Mouse (Mus musculus) stomach, embryonic 14.5 days (tissue): ENCODE measurements around the gene Tra2a. TPM values are rescaled to one million over a fixed set of nuclear protein-coding genes. Genes with fewer than 3 reads are reported as not detected.

Experiments
- ATAC-seq: fragments of 200-750 bp; cut with Nextera tagmentation; 2 replicates; pipeline ENCODE4 v1.8.0; 2017; ENCODE audit warnings: low read depth, moderate TSS enrichment; ENCODE audit not compliant: insufficient number of reproducible peaks, insufficient read depth, low FRiP score
- H3K27ac ChIP-seq: fragments of 300-500 bp; sonication (generic); 2 replicates; pipeline ENCODE4 v1.5.1; 2014; ENCODE audit warnings: mild to moderate bottlenecking, low read length, moderate library complexity, mixed read lengths
- H3K27me3 ChIP-seq: fragments of 300-500 bp; sonication (generic); 2 replicates; pipeline ENCODE4 v1.6.1; 2014; ENCODE audit warnings: low read length, control low read depth, mixed read lengths; ENCODE audit not compliant: control insufficient read depth, insufficient read depth
- H3K36me3 ChIP-seq: fragments of 300-500 bp; sonication (generic); 2 replicates; pipeline ENCODE4 v1.6.1; 2014; ENCODE audit warnings: mild to moderate bottlenecking, control low read depth, low read length, moderate library complexity, mixed read lengths; ENCODE audit not compliant: control insufficient read depth, insufficient read depth
- H3K4me1 ChIP-seq: fragments of 300-500 bp; sonication (generic); 2 replicates; pipeline ENCODE4 v1.6.1; 2014; ENCODE audit warnings: low read length, control low read depth, mixed read lengths; ENCODE audit not compliant: control insufficient read depth, insufficient read depth
- H3K4me2 ChIP-seq: fragments of 300-500 bp; sonication (generic); replicated peaks from 2 replicates; pipeline ENCODE4 v1.6.1; 2014; ENCODE audit warnings: low read depth, low read length, control low read depth
- H3K4me3 ChIP-seq: fragments of 300-500 bp; sonication (generic); 2 replicates; pipeline ENCODE4 v1.5.1; 2014; ENCODE audit warnings: low read depth, low read length, control low read depth
- H3K9ac ChIP-seq: fragments of 300-500 bp; sonication (generic); replicated peaks from 2 replicates; pipeline ENCODE4 v1.6.1; 2014; ENCODE audit warnings: low read depth, mild to moderate bottlenecking, control low read depth, low read length, moderate library complexity, mixed read lengths
- H3K9me3 ChIP-seq: fragments of 300-500 bp; sonication (generic); 2 replicates; pipeline ENCODE4 v1.6.1; 2016; ENCODE audit warnings: low read depth, low read length, control low read depth; ENCODE audit not compliant: control insufficient read depth
- WGBS: fragments of 180-500 bp; shearing (Covaris S2); extraction: QIAGEN DNeasy Blood & Tissue Kit; methylation state at CpG from one replicate; pipeline ENCODE4 v1.1.7; 2014; 5-methylcytosine and 5-hydroxymethylcytosine counted together
- polyA plus RNA-seq: library from polyadenylated mRNA; unstranded; fragments of >200 nt; fragmentation: Nextera tagmentation; extraction: Ambion mirVana; gene quantifications from 2 replicates; pipeline ENCODE4 v1.2.1, GENCODE M21; 2014

Tra2a gene
- polyA plus RNA-seq, 1 experiment from 2014 or later = 65.1 TPM

DNA sequence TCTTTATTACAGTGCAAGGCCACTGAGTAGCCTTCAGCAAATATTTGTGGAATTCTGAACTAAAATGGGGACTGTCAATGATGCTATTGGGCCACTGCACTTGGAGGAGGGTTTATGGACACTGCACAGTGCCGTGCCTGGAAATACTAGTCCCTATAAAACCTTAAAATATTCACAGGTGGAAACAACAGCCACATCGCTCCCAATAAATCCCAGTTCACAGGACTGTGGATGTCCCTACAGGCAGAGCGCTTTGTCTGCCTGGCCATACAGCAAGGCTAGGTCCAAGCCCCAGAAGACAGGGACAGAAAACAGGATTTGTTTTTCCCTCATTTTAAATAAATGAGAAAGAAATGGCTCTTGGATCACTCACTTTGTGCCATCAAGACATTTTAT, 38.1 kb downstream of the Tra2a start:
- no peak overlapping the region for H3K4me3 ChIP-seq
- no peak overlapping the region for H3K9ac ChIP-seq
- peak; percentile 28; the same call in 1 of the 2 replicates for ATAC-seq
- no peaks in the 10 kb centered on the region for H3K4me1 ChIP-seq
- H3K36me3 ChIP-seq = no peaks in the 10 kb centered on the region
- H3K9me3 ChIP-seq = no peaks in the 10 kb centered on the region
- no peak overlapping the region for H3K27ac ChIP-seq
- 61% methylated on average over 3 of the region's 3 CpGs for WGBS
- H3K27me3 ChIP-seq = no peaks in the 10 kb centered on the region
- H3K4me2 ChIP-seq = no peak overlapping the region

DNA sequence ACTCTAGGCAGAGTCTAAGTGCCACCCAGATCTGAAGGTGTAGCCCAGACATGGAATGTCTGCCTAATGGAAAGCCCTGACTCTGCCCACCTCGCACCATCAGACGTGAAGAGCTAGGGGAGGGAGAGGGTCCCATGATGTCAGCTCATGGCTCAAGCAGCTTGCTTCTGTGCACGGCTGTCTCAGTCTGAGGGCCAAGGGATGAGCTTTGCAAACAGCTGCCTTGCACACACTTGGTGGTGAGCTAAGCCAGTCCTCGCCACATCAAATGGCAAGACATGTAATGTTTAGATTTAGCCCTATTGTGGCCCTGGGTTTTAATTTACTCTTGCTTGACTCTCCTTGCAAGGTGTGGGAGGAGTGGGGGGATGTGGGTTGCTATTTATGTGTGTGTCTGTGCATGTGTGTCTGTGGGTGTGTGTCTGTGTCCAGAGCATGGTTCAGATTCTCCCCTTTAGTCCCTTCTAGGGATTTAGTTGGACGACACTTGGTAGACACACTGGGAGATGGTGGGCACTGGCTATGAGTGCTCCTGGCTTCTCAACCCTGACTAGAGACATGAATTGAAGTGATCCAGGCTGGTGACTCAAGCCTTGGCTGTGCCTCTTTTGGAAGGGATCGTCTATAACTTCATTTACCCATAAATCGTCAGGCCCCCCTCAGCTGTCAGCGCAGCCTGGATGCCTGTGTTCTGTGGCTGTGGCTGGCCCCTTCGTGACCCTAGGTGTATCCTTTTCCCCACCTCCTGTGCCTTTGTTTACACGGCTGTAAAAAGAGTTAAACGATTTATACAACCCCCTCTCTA, 38.7 kb downstream of the Tra2a start:
- H3K9me3 ChIP-seq = no peaks in the 10 kb centered on the region
- H3K4me2 ChIP-seq = no peak overlapping the region
- H3K4me1 ChIP-seq = 0 out of 2 replicates have a peak, but pooled peaks cover under 1% of the 10 kb centered on the region
- no peaks in the 10 kb centered on the region for H3K36me3 ChIP-seq
- no peaks in the 10 kb centered on the region for H3K27me3 ChIP-seq
- ATAC-seq = peak; percentile 37; the same call in 1 of the 2 replicates
- H3K27ac ChIP-seq = no peak overlapping the region
- 38% methylated on average over 11 of the region's 11 CpGs for WGBS
- no peak overlapping the region for H3K9ac ChIP-seq
- no peak overlapping the region for H3K4me3 ChIP-seq

DNA sequence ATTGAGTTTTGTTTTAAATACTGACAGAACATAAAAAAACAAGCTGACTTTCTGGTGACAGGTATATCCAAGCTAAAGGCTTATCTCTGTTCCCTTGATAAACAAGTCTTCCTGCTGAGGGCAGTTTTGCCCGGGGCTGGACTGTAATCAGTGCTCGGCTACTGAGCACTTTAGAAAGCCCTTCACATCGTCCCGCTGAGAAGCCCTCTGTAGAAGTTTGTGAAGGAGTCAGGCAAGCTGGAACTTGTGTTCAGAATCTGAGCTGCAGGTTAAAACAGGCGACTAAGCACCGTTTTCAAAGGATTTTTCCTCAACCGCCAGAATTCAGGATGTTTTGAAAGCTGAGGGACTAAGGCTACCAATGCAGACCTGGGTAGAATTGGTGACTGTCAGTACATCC, 41.9 kb downstream of the Tra2a start:
- Histone ChIP-seq H3K9me3 (no peaks in the 10 kb centered on the region), H3K4me3 (no peak overlapping the region), H3K27me3 (no peaks in the 10 kb centered on the region), H3K36me3 (no peaks in the 10 kb centered on the region), H3K9ac (no peak overlapping the region), H3K27ac (no peak overlapping the region), H3K4me1 (0 out of 2 replicates have a peak, but pooled peaks cover 5% of the 10 kb centered on the region), H3K4me2 (no peak overlapping the region)
- 5% methylated on average over 7 of the region's 7 CpGs for WGBS
- ATAC-seq = no peak

DNA sequence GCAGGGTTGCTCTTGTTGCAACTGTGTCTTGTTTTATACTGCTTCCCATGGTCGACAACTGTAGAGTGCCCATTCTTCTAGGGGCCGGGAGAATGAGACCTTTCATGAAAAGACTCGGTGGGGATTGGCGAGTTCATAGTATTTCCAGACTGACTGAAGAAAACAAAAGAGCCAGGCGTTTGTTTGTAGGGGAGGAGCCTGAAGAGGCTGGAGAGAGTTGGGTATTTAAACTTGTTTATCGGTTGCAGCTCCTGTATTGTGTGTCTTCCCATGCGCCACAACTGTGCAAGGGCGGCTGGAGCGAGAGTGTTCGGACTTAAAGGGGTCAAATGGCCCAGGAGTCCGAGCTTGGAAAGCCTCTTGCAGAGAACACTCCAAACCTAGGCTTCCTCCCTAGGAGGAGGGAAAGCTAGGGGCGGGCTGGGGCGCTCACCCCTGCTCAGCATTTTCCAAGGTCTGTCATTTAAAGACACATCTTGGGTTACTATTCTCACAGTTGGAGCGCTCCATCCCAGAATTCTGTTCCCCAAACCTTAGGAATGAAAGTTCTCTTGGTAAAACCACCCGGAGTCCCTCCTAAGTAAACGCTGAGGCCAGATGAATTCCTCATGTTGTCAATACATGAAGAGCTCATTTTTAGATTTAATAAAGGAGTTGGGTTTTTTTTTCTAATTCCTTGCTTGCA, 43.8 kb downstream of the Tra2a start:
- Histone ChIP-seq H3K4me1 (0 out of 2 replicates have a peak, but pooled peaks cover 5% of the 10 kb centered on the region), H3K4me2 (peak overlapping the region; percentile 31), H3K9me3 (no peaks in the 10 kb centered on the region), H3K27ac (no peak overlapping the region), H3K9ac (no peak overlapping the region), H3K4me3 (peak overlapping the region; percentile 16), H3K27me3 (no peaks in the 10 kb centered on the region), H3K36me3 (no peaks in the 10 kb centered on the region)
- WGBS = 7% methylated on average over 16 of the region's 16 CpGs
- ATAC-seq = no peak

DNA sequence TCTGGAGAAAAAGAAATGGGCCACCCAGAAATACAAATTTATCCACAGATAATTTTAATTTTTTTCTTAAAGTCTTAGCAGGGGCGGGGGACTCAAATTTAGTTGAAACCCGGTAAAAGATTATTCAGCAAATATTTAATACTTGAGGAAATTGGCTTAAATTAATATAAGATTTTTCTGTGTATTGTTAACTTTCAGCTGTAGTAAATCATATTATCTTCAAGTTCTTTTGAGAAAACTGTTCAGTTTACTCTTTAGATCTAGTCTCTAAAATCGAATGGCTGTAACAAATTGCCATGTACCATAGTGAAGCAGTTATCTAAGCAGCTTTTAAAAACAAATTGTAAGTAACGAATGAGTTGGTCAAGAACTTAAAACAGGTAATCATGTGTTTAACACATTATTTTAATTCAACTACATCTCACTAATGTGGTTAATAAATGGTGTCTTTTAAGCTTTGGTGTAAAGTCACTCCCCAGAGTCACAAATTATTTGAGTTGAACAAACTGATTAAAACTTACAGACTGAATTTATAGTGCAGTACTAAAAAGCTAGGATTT, 44.8 kb downstream of the Tra2a start:
- Histone ChIP-seq H3K4me2 (no peak overlapping the region), H3K27ac (no peak overlapping the region), H3K36me3 (no peaks in the 10 kb centered on the region), H3K9ac (no peak overlapping the region), H3K9me3 (no peaks in the 10 kb centered on the region), H3K27me3 (no peaks in the 10 kb centered on the region), H3K4me1 (0 out of 2 replicates have a peak, but pooled peaks cover 5% of the 10 kb centered on the region), H3K4me3 (no peak overlapping the region)
- no peak for ATAC-seq
- 18% methylated on average over 4 of the region's 4 CpGs for WGBS

DNA sequence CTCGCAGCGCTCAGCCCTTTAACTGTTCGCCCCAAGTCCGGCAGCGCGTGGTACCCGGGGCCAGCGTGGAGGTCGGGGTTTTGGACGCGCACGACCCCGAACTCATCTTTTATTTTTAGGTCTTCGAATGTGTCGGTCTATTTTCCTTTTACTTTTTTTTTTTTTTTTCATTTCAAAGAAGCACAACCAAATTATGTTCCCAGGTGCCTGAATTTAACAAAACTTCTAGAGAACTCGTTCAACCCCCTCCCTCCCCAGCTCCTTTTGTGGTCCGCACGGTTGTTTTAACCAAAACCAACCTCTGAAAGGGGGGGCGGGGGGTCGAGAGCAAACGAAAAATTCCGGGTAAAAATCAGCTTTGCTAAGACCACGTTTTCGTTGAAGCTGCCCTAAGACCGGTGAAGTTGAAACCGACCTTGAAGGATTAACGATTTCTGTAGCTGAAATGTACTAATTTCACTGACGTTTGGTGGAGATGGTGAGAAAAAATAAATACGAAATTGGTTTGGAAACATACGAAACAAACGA, 45.5 kb downstream of the Tra2a start:
- Histone ChIP-seq H3K27ac (no peak overlapping the region), H3K27me3 (no peaks in the 10 kb centered on the region), H3K4me3 (peak overlapping the region; percentile 57), H3K36me3 (no peaks in the 10 kb centered on the region), H3K4me1 (0 out of 2 replicates have a peak, but pooled peaks cover 5% of the 10 kb centered on the region), H3K4me2 (peak overlapping the region; percentile 61), H3K9ac (peak overlapping the region; percentile 11; the same call in 1 of the 2 replicates), H3K9me3 (no peaks in the 10 kb centered on the region)
- WGBS = under 1% methylated on average over 31 of the region's 31 CpGs
- no peak for ATAC-seq

DNA sequence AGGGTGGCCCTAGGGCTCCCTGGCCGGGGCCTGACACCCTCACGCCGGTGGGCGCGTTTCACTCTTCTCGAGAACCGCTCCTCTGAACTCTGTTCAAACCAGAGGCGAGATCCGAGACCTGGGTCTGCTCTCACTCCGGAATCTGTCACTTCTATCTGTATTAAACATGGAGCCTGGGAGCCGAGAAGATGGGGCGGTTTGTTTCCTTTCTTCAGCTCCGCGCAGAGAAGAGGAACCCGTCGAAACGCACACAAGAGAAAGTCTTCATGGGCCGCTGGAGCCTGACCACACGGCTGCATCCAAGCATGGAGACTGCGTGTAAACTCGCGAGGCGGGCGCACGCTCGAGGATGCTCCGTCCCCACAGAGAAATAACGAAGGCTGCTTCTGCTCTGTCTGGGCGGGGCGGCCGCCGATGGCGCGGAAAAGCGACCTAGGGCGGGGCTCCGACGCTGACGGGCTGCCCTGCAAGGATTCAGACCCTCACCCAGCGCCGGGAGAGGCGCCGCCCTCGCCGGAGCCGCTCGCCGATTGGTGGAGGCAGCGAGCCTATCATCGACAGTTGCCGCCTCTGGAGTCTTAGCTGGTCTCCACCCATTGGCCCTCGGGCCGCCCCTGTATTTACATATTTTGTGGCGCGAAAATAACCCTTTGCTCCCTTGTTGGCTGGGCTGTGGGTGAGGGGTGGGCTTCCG, 46.1 kb downstream of the Tra2a start:
- peak overlapping the region; percentile 69 for H3K4me2 ChIP-seq
- WGBS = under 1% methylated on average over 56 of the region's 56 CpGs
- H3K4me1 ChIP-seq = peaks cover 9% of the 10 kb centered on the region; the same call in 1 of the 2 replicates
- H3K36me3 ChIP-seq = no peaks in the 10 kb centered on the region
- H3K27ac ChIP-seq = peak overlapping the region; percentile 97
- no peaks in the 10 kb centered on the region for H3K27me3 ChIP-seq
- ATAC-seq = peak; percentile 89
- peak overlapping the region; percentile 57 for H3K4me3 ChIP-seq
- no peaks in the 10 kb centered on the region for H3K9me3 ChIP-seq
- H3K9ac ChIP-seq = peak overlapping the region; percentile 67
